Mouse (Mus musculus) mature B cell (primary cell): ENCODE measurements at regions not wholly inside any gene's neighbourhood (a gene's known extent, or its start where the extent isn't known, plus 50 kb on each side); places are given as distances from the start of the nearest gene placed in this dataset.

Source experiments
- in situ Hi-C: fragments of 300-500 bp; cut with MboI; formaldehyde crosslinking; loops from 2 replicates; pipeline ENCODE4 v1.14.3; 2019

GRCm38 (mm10) chr1:78050231-78050630 is 146.7 kb downstream of the Pax3 start:
- in situ Hi-C loops, result no loop called here

- in situ Hi-C loops, result no loop called here
These were observed 164.6 kb downstream of the Pax3 start for GRCm38 (mm10) chr1:78032336-78032735.

DNA sequence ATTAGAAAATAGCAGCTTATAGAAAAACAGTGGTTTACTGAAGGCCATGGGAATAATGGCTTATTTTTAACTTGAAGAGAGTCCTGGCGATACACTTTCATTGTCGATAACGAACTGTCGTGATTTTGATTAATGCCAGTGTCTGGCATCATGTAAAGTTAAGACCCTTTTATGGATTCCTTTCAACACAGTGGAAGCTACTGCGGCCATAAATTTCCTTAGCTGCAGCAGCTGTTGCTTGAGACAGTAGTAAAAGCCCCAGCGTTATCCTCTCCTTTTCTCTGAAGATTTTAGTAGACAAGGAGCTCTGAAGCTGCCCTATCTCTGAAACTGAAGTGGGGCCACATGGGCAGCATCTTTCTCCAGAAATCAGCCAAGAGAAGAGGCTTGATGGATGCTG is 175.2 kb downstream of the Pax3 start:
- in situ Hi-C loops, result no loop called here

DNA sequence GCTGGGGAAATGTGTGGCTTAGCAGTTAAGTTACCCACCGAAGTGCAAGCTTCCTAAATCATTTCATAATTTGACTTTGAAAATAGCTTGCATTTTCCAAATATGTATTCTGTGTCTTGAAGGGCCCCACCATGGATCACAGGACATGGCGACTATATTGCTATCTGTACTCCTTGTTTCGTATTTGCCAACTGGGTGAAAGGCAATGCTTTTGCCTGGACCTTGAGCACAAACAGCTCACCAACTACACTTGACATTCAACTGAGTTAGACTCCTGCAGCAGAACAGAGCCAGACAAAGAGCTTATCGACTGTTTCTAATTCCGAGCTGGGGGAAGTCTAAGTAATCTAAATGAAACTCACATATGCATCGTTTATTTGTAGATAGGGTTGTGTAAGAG is 175.9 kb downstream of the Pax3 start:
- in situ Hi-C loops, result no loop called here

DNA sequence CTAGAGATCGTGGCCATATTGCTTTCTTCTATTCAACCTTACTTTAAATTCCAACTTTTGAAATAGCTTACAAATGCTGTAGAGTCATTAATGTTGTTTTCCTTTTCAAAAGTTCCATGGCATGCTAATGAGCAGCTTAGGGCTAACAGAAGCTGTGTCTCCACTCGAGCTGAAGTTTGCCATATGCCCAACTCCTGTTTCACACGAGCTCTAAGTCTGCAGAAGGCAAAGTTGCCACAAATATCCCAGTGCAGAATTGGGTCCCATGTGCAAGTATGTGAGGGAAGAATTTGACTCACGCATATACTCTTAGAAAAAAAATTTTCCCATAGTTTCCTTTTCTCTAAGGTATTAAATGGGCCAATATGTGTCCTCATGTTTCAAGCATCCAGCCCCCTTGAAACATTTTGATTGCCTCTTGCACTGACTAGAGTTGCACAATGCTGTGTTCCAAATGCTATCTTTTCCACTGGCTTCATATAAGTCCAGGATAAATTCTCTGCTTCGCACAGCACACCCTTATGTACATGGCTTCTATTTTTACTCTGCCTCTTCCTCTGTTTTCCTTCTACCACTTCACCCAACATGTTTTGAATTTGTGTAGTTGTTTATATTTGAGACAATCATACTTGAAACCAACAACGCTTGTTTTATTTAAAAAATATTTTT is 178.9 kb downstream of the Pax3 start:
- in situ Hi-C loops, result no loop called here

GRCm38 (mm10) chr1:78016541-78017267 is 180.2 kb downstream of the Pax3 start:
- in situ Hi-C loops, result no loop called here

DNA sequence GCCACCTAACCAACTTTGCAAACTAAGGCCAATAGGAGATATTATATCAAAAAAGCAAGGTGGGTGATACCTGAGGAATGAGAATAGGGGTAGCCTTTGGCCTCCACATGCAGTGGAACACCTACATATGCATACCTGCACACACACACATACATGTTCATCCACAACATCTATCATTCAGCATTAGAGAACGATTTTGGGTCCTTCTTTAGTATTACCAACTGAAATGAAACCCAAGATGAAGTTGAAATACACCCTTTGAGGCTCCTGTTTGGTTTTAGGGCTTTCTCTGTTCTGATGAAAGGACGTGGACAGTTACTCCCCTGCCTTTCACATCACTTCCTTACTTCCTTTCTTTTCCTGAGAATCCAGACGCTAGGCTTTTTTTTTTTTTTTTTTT is 180.9 kb downstream of the Pax3 start:
- in situ Hi-C loops, result no loop called here

- in situ Hi-C loops, result no loop called here
These were observed 183.5 kb downstream of the Pax3 start for GRCm38 (mm10) chr1:78013396-78013795.

DNA sequence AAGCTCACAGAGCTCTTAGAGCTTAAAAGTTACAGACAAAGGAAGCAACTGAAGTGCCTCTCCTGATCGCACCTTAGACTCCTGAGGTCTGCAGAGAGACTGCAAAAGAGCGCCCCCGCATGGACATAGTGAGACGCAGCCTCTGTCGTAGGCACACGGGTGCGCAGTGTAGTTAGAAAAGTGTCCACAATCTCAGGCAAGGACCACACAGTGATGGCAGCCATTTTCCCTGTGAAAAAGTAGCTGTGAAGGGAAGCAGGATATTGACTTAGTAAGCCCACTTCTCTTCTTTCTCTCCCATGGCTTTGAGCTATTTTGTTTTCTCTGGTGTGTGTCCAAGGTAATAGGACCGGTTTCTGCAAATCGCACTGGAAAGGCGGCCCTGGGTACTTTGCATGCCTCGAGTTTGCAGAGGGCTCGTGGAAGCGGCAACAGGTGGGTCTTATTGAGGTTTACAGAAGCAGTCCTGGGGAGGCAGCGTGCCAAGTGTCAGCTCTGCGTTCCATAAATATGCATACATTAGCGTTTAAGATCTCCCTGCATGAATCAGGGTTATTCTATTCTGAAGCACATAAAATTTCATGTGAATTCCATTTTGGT is 188.0 kb downstream of the Pax3 start:
- in situ Hi-C loops, result no loop called here

DNA sequence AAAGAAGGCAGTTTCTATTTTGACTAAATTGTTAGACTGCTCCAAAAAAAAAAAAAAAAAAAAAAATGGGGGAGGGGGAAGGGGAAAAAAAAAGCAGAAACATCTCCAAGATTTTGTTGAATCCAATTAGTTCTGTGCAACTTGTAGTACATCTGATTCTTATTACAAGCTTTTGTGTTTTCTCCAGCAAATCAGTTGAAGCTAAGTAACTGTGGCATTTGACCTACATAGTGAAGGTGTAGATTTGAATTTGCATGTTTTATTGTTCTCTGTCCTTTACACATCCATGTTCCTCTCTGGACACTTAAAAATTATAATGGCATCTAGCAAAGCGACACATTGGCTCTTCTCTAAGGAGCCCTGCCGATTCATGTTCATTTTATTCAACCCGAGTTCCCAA is 192.6 kb downstream of the Pax3 start:
- in situ Hi-C loops, result no loop called here

GRCm38 (mm10) chr1:77998727-77999126 is 198.2 kb downstream of the Pax3 start:
- in situ Hi-C loops, result loop anchor here (25.0 kb wide), 1 partner anchor 414 kb away; no protein-coding TSS in a partner anchor

GRCm38 (mm10) chr1:77981528-77981927 is 215.4 kb downstream of the Pax3 start:
- in situ Hi-C loops, result loop anchor here (25.0 kb wide), 1 partner anchor 431 kb away; no protein-coding TSS in a partner anchor

GRCm38 (mm10) chr1:77978696-77979095 is 218.2 kb downstream of the Pax3 start:
- in situ Hi-C loops, result loop anchor here (25.0 kb wide), 1 partner anchor 434 kb away; no protein-coding TSS in a partner anchor

- in situ Hi-C loops, result loop anchor here (25.0 kb wide), 1 partner anchor 436 kb away; no protein-coding TSS in a partner anchor
These were observed 221.0 kb downstream of the Pax3 start for GRCm38 (mm10) chr1:77975941-77976340.

- in situ Hi-C loops, result no loop called here
These were observed 224.6 kb downstream of the Pax3 start for GRCm38 (mm10) chr1:77972301-77972717.

DNA sequence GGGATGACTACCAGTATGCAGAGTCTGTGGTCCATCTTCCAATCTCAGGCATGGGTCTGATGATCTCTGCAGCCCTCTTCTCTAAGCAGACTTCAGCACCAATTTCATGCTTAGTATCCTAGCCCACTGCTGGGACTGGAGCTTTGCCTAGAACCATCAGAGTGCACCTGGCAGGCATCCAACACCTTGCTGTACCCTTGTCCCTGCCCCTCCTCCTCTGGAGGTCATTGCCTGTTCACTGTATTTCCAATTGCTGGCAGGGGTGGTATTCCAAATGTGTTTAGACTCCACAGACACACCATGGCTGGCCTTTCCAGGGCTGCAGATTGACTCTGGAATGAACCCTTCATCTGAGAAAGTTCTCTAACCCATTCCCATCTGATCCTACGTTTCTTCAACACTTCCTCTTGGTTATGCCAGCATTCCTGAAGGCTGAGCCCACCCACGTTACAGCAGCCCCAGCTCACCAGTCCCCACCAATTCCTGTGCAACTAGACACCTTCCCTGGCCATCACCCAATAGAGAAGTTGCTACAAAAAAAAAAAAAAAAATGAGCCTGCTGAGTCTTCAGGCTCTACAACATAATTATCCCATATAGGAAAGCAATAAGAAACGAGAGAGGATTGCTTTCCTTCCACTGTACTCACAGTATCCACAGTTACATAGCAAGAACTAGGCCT is 232.1 kb downstream of the Pax3 start:
- in situ Hi-C loops, result no loop called here

GRCm38 (mm10) chr1:77959309-77959708 is 237.6 kb downstream of the Pax3 start:
- in situ Hi-C loops, result no loop called here

GRCm38 (mm10) chr1:77957156-77957767 is 239.7 kb downstream of the Pax3 start:
- in situ Hi-C loops, result no loop called here

- in situ Hi-C loops, result no loop called here
These were observed 249.0 kb downstream of the Pax3 start for GRCm38 (mm10) chr1:77947894-77948293.

DNA sequence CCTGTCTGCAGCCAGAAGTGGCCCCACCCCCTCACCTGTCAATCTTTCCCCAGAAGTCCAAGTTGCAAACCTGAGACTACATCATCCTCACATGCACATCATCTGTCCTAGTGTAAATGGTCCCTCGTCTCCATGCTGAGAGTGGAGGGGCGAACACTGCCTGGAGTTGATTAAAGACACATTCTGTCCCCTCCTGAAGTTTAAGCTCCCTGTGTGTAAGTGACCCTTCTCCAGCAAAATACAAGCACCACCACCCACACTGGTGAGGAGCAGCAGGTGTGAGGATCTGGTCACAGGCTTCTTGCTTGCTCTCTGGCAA is 252.6 kb downstream of the Pax3 start:
- in situ Hi-C loops, result no loop called here

DNA sequence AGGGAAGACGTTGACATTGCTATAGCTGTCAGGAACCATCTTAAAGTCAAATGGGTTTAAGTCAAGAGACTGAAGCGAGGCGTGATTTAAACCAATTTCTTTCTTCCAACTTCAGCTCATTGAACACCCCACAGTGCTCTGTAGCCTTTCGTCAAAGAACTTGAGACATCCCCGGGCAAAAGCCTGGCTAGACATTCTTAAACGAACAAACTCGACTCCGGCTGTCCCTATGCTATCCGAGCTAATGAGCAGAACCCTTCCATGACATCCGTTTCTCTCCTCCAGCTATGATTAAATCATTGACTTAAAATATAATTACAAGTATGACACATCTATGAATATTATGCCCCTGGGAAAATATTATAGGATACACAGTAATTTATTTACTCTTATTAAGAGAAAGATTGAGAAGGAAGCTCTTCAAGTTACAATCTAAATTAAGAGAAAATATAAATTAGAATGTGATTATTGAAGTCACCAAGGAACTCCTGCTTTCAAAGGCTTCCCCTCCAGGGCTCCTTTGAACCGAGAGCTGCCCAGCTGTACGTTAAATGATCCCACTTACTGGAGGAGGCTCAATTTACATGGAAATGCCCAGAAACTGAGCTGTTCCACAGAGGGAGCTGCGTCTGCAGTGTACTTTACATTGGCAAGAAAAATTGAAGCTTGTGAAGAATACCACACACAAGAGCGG is 253.2 kb downstream of the Pax3 start:
- in situ Hi-C loops, result no loop called here
